Mouse (Mus musculus): ENCODE results near the gene Frs3. TPM values are rescaled to one million over a fixed set of nuclear protein-coding genes. Genes with fewer than 3 reads are reported as not detected.
"Not testable (repeated sequence)": the region's sequence is repeated elsewhere in the genome, so short reads cannot be mapped to it uniquely, and the experiment has no call there.

Frs3 gene
- polyA plus RNA-seq (2012; fragmentation: generic; extraction: Trizol) = 2.2 TPM
- long read RNA-seq, experiment 1, partial matches to known transcripts = 0 of 2 reads
- long read RNA-seq, experiment 1, other reads (novel, unspliced or antisense) = 1 of 2 reads
- long read RNA-seq, experiment 2, partial matches to known transcripts = 0 of 4 reads
- long read RNA-seq, experiment 2, other reads (novel, unspliced or antisense) = 2 of 4 reads

- Histone ChIP-seq H3K79me3 (ENCODE audit: low read depth) (peaks cover 20% of the 10 kb centered on the region), H3K36me3 (ENCODE audit: control insufficient read depth, insufficient read depth) (peaks cover 25% of the 10 kb centered on the region), H3ac (ENCODE audit: control insufficient read depth, insufficient read length, low read depth) (peak within 1 kb of the TSS; percentile 82), H3K4me3 (ENCODE audit: insufficient read depth, poor library complexity, severe bottlenecking) (peak within 1 kb of the TSS; percentile 94), H3K27me3 (ENCODE audit: control insufficient read depth, insufficient read depth, insufficient read length) (no peaks in the 10 kb centered on the region), H3K79me2 (ENCODE audit: control insufficient read depth, insufficient read depth) (peaks cover 29% of the 10 kb centered on the region)
- TF ChIP-seq USF1 (IDR thresholded peaks at IDR 0.05; ENCODE audit: low read depth) (no peak), FOSL1 (IDR thresholded peaks at IDR 0.05; ENCODE audit: insufficient read depth, low read length, poor library complexity, severe bottlenecking) (no peak), CEBPB (IDR thresholded peaks at IDR 0.05; ENCODE audit: low read depth) (no peak), MYOG (IDR thresholded peaks at IDR 0.05; ENCODE audit: control insufficient read depth, extremely low read depth, insufficient read length) (no peak), CTCF (IDR thresholded peaks at IDR 0.05; ENCODE audit: control insufficient read depth, insufficient read depth, insufficient read length) (no peak), MAX (IDR thresholded peaks at IDR 0.05) (no peak), MYOD1 (IDR thresholded peaks at IDR 0.05; ENCODE audit: control insufficient read depth, insufficient read length, low read depth) (no peak)
These were observed at the start of gene Frs3 for GRCm38 (mm10) chr17:47688608-47689575. Gene Frs3 (plus strand): TSS chr17:47689030.

- TF ChIP-seq MYOG (IDR thresholded peaks at IDR 0.05; ENCODE audit: control insufficient read depth, extremely low read depth, insufficient read length) (no peak), CTCF (IDR thresholded peaks at IDR 0.05; ENCODE audit: control insufficient read depth, insufficient read depth, insufficient read length) (no peak), MYOD1 (IDR thresholded peaks at IDR 0.05; ENCODE audit: control insufficient read depth, insufficient read length, low read depth) (no peak), USF1 (IDR thresholded peaks at IDR 0.05; ENCODE audit: low read depth) (no peak)
- no peaks in the 10 kb centered on the region for H3K79me2 ChIP-seq (ENCODE audit: control insufficient read depth, insufficient read depth)
- no peaks in the 10 kb centered on the region for H3K36me3 ChIP-seq (ENCODE audit: control insufficient read depth, insufficient read depth)
- no peak overlapping the region for H3K4me3 ChIP-seq (ENCODE audit: insufficient read depth, poor library complexity, severe bottlenecking)
- H3K27me3 ChIP-seq (ENCODE audit: control insufficient read depth, insufficient read depth, insufficient read length) = no peaks in the 10 kb centered on the region
- no peak overlapping the region for H3ac ChIP-seq (ENCODE audit: control insufficient read depth, insufficient read length, low read depth)
- H3K79me3 ChIP-seq (ENCODE audit: low read depth) = no peaks in the 10 kb centered on the region
These were observed 45.8 kb upstream of the Frs3 start for GRCm38 (mm10) chr17:47642992-47643391.

- H3K36me3 ChIP-seq (ENCODE audit: control insufficient read depth, insufficient read depth) = peaks cover 8% of the 10 kb centered on the region
- no peak overlapping the region for H3K4me3 ChIP-seq (ENCODE audit: insufficient read depth, poor library complexity, severe bottlenecking)
- no peaks in the 10 kb centered on the region for H3K27me3 ChIP-seq (ENCODE audit: control insufficient read depth, insufficient read depth, insufficient read length)
- no peaks in the 10 kb centered on the region for H3K79me3 ChIP-seq (ENCODE audit: low read depth)
- H3ac ChIP-seq (ENCODE audit: control insufficient read depth, insufficient read length, low read depth) = no peak overlapping the region
- no peaks in the 10 kb centered on the region for H3K79me2 ChIP-seq (ENCODE audit: control insufficient read depth, insufficient read depth)
- no peak for TF ChIP-seq MYOG (IDR thresholded peaks at IDR 0.05; ENCODE audit: control insufficient read depth, extremely low read depth, insufficient read length)
- TF ChIP-seq FOSL1 (IDR thresholded peaks at IDR 0.05; ENCODE audit: insufficient read depth, low read length, poor library complexity, severe bottlenecking) = no peak
- no peak for TF ChIP-seq CTCF (IDR thresholded peaks at IDR 0.05; ENCODE audit: control insufficient read depth, insufficient read depth, insufficient read length)
- TF ChIP-seq MAX (IDR thresholded peaks at IDR 0.05) = no peak
- TF ChIP-seq CEBPB (IDR thresholded peaks at IDR 0.05; ENCODE audit: low read depth) = no peak
- TF ChIP-seq MYOD1 (IDR thresholded peaks at IDR 0.05; ENCODE audit: control insufficient read depth, insufficient read length, low read depth) = no peak
- no peak for TF ChIP-seq USF1 (IDR thresholded peaks at IDR 0.05; ENCODE audit: low read depth)
These were observed 42.1 kb upstream of the Frs3 start for GRCm38 (mm10) chr17:47646683-47647082.

- H3K79me3 ChIP-seq (ENCODE audit: low read depth) = no peaks in the 10 kb centered on the region
- H3K79me2 ChIP-seq (ENCODE audit: control insufficient read depth, insufficient read depth) = no peaks in the 10 kb centered on the region
- H3ac ChIP-seq (ENCODE audit: control insufficient read depth, insufficient read length, low read depth) = no peak overlapping the region
- H3K27me3 ChIP-seq (ENCODE audit: control insufficient read depth, insufficient read depth, insufficient read length) = no peaks in the 10 kb centered on the region
- TF ChIP-seq CTCF (IDR thresholded peaks at IDR 0.05; ENCODE audit: control insufficient read depth, insufficient read depth, insufficient read length) (no peak), CEBPB (IDR thresholded peaks at IDR 0.05; ENCODE audit: low read depth) (no peak), USF1 (IDR thresholded peaks at IDR 0.05; ENCODE audit: low read depth) (no peak), FOSL1 (IDR thresholded peaks at IDR 0.05; ENCODE audit: insufficient read depth, low read length, poor library complexity, severe bottlenecking) (no peak), MYOG (IDR thresholded peaks at IDR 0.05; ENCODE audit: control insufficient read depth, extremely low read depth, insufficient read length) (no peak), MYOD1 (IDR thresholded peaks at IDR 0.05; ENCODE audit: control insufficient read depth, insufficient read length, low read depth) (no peak), MAX (IDR thresholded peaks at IDR 0.05) (no peak)
- peaks cover 8% of the 10 kb centered on the region for H3K36me3 ChIP-seq (ENCODE audit: control insufficient read depth, insufficient read depth)
- no peak overlapping the region for H3K4me3 ChIP-seq (ENCODE audit: insufficient read depth, poor library complexity, severe bottlenecking)
These were observed 39.9 kb upstream of the Frs3 start for GRCm38 (mm10) chr17:47648966-47649365.

- Histone ChIP-seq H3ac (ENCODE audit: control insufficient read depth, insufficient read length, low read depth) (no peak overlapping the region), H3K4me3 (ENCODE audit: insufficient read depth, poor library complexity, severe bottlenecking) (no peak overlapping the region), H3K27me3 (ENCODE audit: control insufficient read depth, insufficient read depth, insufficient read length) (no peaks in the 10 kb centered on the region), H3K79me3 (ENCODE audit: low read depth) (no peaks in the 10 kb centered on the region), H3K79me2 (ENCODE audit: control insufficient read depth, insufficient read depth) (no peaks in the 10 kb centered on the region), H3K36me3 (ENCODE audit: control insufficient read depth, insufficient read depth) (peaks cover 8% of the 10 kb centered on the region)
- TF ChIP-seq MYOG (IDR thresholded peaks at IDR 0.05; ENCODE audit: control insufficient read depth, extremely low read depth, insufficient read length) (no peak), FOSL1 (IDR thresholded peaks at IDR 0.05; ENCODE audit: insufficient read depth, low read length, poor library complexity, severe bottlenecking) (no peak), MAX (IDR thresholded peaks at IDR 0.05) (no peak), MYOD1 (IDR thresholded peaks at IDR 0.05; ENCODE audit: control insufficient read depth, insufficient read length, low read depth) (no peak), USF1 (IDR thresholded peaks at IDR 0.05; ENCODE audit: low read depth) (no peak), CTCF (IDR thresholded peaks at IDR 0.05; ENCODE audit: control insufficient read depth, insufficient read depth, insufficient read length) (no peak), CEBPB (IDR thresholded peaks at IDR 0.05; ENCODE audit: low read depth) (no peak)
These were observed 36.9 kb upstream of the Frs3 start for GRCm38 (mm10) chr17:47651953-47652352.

GRCm38 (mm10) chr17:47654346-47654745 is 34.5 kb upstream of the Frs3 start:
- H3K36me3 ChIP-seq (ENCODE audit: control insufficient read depth, insufficient read depth); H3K27me3 ChIP-seq (ENCODE audit: control insufficient read depth, insufficient read depth, insufficient read length): not testable (repeated sequence)

More at GRCm38 (mm10) chr17:47654346-47654745, 34.5 kb upstream of the Frs3 start:
- H3K4me3 ChIP-seq (ENCODE audit: insufficient read depth, poor library complexity, severe bottlenecking); H3K79me2 ChIP-seq (ENCODE audit: control insufficient read depth, insufficient read depth); H3K79me3 ChIP-seq (ENCODE audit: low read depth); H3ac ChIP-seq (ENCODE audit: control insufficient read depth, insufficient read length, low read depth): not testable (repeated sequence)
